Mouse (Mus musculus) lung, adult 2 months (tissue): ENCODE measurements around the gene B3gat1.

ENCODE experiments used
- CTCF ChIP-seq: fragments of 200-500 bp; IDR thresholded peaks from 2 replicates; pipeline ENCODE4 v1.5.1; 2011; ENCODE audit warnings: mild to moderate bottlenecking, low read length, control low read depth; ENCODE audit not compliant: insufficient read depth
- POLR2A ChIP-seq: fragments of 200-500 bp; IDR thresholded peaks from 2 replicates; pipeline ENCODE4 v1.6.1; 2011; ENCODE audit warnings: low read depth, mild to moderate bottlenecking, control low read depth, low read length, borderline replicate concordance; ENCODE audit errors: extremely low read depth

DNA sequence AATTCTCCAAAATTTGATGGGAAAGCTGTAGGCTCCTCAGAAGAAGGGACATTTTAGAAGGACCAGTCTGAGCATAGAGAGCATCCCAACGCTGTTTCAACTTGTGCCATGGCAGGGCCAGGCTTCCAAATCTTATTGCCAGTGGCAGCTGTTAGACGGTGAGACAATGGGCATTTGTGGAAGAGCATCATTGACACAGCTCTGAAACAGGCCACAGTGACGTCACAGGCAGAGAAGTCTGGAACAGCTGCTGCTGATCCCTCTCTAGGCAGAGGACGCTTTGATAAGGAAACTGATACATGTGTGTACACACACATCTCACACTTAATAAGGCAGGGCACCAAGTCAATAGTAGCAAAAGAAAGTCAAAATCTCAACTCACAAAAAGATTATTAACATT lies 40.9 kb upstream of the B3gat1 start:
- no peak for TF ChIP-seq CTCF
- no peak for TF ChIP-seq POLR2A
